Mouse (Mus musculus): ENCODE measurements around the gene Olfr802.

GRCm38 (mm10) chr10:129651763-129652162, 36.2 kb downstream of the Olfr802 start:
- TF ChIP-seq POLR2A (IDR thresholded peaks at IDR 0.05; ENCODE audit: borderline replicate concordance, low read depth, low read length) = no peak
- no peak for TF ChIP-seq CTCF (IDR thresholded peaks at IDR 0.05; ENCODE audit: low read depth, low read length)

Measured in bone marrow macrophage, adult 2 months (primary cell).